Mouse (Mus musculus): ENCODE measurements around the gene Cdc42bpg.

Gene Cdc42bpg

DNA sequence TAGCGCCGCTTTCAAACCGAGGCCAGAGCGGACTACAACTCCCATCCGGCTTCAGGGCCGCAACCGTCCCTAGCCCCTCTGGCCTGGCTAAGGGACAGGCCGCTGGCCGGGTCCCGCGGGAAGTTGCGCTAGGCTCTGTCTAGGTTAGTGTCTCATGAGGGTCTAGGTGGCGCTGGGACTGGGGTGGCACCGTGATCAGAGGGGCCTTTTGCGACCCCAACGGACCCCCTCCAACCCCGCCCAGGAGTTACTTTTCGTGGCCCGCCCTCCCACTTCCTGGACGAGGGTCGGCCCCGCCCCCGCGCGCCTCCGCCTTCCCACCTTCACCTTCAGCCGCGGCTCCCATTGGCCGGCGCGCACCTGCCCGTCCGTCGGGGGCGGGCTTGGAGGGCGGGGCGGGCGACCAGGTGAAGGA lies at the start of gene Cdc42bpg:
Gene Cdc42bpg, plus strand, starts transcription at position 320 of the 415 bp plus-strand sequence.
- peak; percentile 69 for DNase-seq (ENCODE audit: low read depth, low spot score)

DNA sequence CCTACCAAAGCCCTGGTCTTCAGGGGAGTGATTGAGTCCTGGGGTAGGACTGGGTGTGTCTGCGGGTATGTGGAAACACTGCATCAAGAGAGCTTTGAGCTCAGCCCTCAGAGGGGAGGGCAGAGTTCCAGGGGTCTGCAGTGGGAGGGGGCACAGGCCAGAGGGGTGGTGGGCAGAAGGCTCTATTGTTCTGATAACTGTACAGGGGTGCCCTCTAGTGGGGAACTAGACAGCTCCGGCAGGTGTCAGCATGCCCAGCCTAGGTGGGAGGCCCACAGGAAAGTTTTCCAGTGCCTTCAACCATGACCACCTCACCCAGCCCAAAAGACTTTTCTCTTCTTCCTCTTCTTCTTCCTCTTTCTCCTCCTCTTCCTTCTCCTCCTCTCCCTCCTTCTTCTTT lies 45.8 kb upstream of the Cdc42bpg start:
- no peak for DNase-seq (ENCODE audit: low read depth, low spot score)

DNA sequence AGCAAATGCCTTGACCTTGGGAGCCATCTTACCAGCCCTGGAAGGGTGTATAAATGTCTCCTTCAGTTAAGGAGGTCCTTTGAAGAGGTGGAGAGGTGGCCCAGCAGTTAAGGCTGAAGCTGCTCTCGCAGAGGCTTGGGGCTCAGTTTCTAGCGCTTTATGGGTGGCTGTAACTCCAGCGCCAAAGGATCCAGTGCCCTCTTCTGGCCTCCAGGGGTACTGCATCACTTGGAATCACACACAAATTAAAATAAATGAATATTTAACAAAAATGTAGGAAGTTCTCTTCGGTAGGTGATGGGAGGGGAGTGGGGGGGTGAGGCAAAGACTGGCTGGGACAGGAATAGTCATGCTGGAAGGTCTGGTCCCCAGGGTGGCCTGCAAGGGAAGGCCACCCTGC lies 45.3 kb upstream of the Cdc42bpg start:
- DNase-seq (ENCODE audit: low read depth, low spot score) = no peak

DNA sequence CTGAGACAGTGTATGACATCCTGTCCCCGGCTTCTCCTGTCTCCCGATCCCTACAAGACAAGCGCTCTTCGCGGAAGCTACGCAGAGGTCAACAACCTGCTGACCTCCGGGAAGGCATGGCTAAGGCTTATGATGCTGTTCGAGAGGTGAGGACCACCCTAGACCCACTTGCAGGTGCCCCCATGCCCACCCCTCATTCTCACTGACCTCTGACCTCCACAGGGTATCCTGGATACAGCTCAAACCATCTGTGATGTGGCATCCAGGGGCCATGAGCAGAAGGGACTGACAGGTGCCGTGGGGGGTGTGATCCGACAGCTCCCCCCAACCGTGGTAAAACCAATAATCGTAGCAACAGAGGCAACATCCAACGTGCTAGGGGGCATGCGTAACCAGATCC lies 44.9 kb upstream of the Cdc42bpg start:
- DNase-seq (ENCODE audit: low read depth, low spot score) = no peak

DNA sequence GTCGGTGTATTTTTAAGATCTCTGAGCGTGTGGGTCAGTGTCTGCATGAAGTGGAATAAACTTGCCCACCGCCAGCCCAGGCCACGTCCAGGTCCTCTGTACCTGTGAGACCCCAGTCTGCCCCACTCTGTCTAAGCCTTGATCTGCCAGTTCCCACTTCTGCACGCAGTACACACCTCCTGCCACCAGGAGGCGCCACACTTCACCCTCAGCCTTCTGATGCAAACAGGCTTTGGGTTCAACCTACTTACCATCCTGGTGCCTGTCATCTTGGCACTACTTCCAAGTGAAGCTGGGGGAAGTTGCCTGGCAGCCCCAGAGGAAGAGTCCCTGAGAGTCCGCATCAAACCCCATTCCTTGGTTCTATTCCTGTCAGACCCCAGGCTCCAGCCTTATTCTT lies 44.0 kb upstream of the Cdc42bpg start:
- DNase-seq (ENCODE audit: low read depth, low spot score) = peak; percentile 77

DNA sequence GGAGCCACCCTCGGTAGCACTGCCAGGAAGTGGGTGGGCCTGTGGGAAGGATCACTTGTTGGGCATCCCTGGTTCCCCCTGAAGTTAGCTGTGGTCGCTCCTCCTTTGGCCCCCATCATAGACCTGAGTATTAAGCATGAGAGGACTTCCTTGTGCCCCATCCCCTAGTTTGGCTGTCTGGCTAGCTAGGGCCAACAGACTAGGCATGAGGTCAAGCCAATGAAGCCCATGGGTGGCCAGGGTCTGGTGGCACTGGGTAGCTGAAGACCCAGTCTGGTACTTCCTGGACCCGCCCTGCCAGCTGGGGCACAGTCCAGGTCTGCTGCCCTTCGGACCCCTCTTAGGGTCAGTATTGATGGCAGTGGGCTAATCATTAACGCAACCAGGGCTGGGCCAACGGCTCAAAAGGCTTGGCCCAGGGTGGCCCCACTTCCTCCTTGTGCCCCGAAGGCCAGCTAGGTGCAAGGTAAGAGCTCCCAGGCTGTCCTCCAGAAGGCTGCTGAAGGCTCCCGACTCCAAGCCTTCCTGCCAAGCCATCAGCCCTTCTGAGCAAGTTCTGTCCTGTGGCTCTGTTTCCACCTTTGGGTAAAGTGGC lies 43.3 kb upstream of the Cdc42bpg start:
- no peak for DNase-seq (ENCODE audit: low read depth, low spot score)

DNA sequence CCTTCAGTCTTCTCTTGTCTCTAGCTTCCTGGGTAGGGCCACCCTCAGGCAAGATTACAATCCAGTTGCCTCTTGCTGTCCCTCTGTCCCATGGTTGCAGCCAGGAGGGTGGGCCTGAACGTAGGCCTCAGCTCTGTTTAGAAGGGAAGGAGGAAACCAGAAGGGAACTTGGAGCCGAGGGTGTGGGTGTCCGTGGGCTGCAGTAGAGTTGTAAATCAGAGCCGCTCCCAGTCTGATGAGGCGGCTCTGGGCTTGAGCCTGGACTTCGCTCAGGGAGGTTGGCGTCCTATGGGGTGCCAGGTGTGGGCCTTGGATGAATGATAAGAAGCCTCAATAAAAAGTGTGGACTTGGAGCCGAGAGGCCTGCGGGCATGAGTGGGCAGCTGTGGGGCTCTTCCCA lies 42.1 kb upstream of the Cdc42bpg start:
- no peak for DNase-seq (ENCODE audit: low read depth, low spot score)

DNA sequence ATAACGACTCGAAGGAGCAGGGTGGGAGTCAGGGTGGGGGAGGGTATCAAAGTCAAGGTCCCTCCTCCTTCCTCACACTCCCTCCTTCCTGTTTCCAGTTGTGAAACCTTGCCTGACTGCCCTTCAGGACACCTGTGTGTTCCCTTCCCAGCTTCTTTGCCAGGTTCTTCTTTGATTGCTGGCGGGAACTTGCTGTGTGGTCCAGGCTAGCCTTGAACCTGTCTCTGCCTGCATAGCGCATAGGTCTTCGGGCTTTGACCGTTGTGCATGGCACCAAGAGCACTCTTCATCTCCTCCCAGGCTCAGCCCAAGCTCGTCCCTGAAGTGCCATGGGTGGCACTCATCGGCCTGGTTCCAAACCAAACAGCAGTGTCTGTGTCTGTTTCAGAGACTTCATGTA lies 41.3 kb upstream of the Cdc42bpg start:
- no peak for DNase-seq (ENCODE audit: low read depth, low spot score)

DNA sequence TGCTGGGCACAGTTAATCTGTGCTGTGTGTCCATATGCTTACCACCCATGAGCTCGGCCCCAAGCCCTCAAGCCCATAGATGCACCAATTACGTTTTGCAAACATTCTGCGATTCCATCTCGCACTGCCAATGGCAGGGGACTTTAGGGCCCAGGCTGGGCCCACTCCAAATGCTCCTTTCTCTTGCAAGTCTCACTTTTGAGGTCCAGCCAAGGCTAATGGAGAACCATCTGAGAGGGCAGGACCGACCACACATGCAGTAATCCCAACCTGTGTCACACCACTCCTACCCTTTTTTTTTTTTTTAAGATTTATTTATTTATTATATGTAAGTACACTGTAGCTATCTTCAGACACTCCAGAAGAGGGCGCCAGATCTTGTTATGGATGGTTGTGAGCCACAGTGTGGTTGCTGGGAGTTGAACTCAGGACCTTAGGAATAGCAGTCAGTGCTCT lies 40.5 kb upstream of the Cdc42bpg start:
- DNase-seq (ENCODE audit: low read depth, low spot score) = no peak

DNA sequence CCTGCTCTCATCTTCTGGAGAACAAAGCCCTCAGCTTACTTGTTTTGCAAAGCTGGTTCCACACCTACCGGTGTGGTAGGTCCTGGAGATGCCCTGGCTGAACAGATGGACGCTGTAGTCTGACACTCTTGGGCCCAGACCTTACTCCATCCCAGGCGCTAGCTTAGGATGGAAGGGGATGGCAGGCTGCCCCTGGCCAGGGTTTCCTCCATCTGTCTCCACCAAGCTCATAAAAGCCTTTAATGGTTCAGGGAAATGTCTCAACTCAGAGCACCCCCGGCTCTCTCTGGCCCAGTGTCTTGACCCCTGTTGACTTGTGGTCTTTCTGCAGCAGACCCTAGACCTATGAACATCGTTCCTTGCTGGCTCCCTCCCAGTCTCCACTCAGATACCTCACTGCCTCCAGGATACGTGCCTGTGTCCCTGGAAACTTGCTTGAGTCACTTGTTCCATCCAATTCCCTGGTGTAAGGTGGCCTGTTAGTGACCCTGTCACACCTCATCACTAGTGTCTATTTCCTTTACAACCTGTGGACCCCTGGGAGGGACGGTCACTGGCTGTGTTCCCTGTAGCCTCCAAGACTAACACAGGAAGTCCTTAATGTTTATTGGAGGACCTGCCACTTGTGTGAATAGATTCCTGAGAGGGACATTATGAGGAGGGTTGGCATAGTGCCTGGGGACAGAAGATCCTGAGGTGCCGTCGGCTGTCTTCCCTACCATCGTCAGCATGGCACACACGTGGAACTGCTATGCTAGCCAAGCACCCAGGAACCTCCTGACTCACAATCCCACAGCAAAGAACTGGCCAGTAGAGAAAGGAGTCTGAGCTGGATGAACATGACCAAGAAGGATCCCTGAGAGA lies 38.7 kb upstream of the Cdc42bpg start:
- no peak for DNase-seq (ENCODE audit: low read depth, low spot score)

DNA sequence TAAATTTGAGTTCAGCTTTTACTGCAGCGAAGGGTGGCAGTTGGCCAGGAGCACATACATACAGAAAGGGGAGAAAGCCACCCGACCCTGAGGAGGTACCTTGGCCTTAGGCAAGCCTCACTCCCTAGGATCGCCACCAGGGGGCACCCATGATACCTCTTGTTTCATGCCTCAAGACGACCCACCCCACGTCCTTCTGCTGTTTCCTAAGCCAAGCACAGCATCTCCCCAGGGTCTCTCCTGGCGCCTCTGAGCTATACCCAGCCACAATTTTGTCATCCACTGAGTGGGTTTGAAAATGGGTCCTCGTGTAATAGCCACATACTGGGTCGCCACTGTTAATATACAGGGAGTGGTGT lies 38.1 kb upstream of the Cdc42bpg start:
- peak; percentile 93 for DNase-seq (ENCODE audit: low read depth, low spot score)

DNA sequence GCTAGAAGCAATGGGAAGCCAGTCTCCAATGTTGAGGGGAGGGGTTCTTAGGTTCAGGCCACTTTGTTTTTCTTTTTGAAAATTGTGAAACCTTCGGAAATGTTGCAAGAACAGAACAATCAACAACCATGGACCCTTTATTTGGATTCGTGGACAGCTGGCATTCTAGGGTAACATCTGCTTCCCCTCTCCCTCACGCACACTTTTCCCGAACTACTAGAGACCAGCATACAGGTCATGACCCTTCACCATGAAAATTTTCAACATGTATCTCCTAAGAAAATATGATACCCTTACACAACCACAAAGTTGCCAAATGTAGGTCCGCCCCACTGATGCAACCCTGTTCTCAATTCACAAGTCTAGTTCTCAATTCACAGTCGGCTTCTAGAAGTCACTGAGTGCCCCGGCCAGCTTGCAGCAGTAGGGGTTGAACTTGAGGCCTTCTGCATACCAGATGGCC lies 37.6 kb upstream of the Cdc42bpg start:
- DNase-seq (ENCODE audit: low read depth, low spot score) = no peak

DNA sequence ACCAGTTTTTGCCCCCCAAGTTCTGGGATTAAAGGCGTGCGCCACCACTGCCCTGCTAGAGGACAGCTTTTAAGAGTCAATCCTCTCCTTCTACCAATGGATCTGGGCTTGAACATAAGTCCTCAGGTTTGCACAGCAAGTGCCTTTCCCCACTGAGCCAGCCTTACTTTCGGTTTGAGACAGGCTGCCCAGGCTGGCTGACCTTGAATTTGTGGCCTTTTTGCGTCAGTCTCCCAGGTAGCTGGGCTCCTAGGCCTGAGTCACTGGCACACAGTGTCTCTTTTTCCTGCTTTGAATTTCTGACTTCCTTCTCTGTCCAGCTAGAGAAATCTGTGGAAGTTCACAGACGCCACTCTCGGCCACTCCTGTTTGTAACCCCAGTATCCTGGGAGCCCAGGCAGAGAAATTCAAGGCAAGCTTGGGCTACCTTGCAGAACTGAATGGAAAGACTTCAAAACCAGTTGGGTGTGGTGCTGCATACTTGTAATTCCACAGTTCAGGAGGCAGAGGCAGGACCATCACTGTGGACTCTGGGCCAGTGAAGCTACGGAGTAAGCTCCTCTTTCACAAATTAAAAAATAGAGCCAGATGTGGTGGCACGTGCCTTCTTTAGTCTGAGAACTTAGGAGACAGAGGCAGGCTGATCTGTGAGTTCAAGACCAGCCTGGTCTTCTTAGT lies 36.3 kb upstream of the Cdc42bpg start:
- DNase-seq (ENCODE audit: low read depth, low spot score) = no peak

DNA sequence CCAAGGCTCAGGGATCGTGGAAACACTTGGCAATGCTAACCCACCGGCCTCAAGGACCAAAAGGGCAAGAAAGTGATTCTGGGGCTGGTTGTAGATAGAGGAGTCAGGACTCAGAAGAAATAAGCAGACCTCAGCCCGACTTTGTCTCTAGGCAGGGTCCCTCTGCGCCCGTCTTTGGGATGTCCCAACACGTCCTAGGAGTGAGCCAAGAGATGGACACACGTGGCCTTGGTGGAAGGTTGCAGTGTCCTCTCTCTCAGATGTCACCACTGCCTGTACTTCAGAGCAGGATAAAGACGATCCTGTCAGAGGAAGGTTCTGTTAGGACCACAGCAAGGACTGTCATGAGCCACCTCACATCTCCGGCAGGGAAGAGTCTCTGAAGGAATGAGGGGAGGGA lies 35.6 kb upstream of the Cdc42bpg start:
- DNase-seq (ENCODE audit: low read depth, low spot score) = no peak

DNA sequence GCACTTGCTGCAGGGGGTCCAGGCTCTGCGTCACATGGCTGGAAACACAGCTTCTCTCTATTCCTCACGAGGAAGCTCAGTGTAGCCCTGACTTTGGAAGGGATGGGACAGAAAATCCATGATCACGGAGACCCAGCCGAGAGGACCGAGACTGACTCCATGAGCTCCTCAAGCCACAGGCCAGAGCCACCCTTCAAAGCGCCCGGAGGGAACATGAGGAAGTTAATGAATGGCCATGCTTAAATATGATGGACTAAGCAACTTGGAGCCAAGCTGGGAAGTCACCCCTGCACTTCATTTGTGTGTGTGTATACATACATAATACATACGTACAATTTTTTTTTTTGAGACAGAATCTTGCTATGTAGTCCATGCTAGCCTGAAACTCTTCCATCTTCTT lies 35.0 kb upstream of the Cdc42bpg start:
- no peak for DNase-seq (ENCODE audit: low read depth, low spot score)

DNA sequence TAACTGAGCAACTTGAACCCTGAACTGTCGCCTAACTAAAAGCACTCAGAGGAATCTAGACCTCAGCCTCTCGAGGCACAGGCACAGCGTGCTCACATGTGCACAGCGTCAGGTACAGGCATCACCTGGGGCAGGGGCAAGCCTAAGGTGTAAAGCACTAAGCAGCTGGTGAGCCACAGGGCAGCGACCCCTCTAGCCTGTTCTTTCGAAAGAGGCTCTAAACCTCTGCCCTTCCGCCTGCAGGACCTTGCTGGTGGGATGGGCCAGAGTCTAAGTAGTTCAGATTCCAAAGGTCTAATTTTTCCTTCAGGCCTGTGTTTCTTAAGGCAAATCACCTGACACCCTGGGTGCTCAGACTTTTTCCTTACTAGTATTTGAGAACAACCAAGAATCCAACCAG lies 34.2 kb upstream of the Cdc42bpg start:
- no peak for DNase-seq (ENCODE audit: low read depth, low spot score)

DNA sequence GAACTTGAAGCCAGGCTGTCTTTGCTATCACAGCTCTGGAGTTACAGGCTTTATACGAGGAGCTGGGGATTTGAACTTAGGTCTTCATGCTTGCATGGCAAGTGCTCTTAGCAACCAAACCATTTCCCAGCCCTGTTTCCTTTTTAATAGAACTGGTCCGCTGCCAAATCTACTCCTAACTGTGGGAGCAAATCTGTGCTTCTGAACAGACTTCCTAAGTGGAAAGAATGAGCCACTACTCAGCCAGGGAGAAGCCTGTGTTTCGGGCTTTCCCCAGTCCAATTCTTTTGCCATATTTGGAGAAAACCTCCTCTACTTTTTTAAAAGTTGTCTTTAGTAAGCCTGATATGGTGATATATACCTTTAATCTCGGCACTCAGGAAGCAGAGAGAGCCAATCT lies 33.5 kb upstream of the Cdc42bpg start:
- no peak for DNase-seq (ENCODE audit: low read depth, low spot score)

DNA sequence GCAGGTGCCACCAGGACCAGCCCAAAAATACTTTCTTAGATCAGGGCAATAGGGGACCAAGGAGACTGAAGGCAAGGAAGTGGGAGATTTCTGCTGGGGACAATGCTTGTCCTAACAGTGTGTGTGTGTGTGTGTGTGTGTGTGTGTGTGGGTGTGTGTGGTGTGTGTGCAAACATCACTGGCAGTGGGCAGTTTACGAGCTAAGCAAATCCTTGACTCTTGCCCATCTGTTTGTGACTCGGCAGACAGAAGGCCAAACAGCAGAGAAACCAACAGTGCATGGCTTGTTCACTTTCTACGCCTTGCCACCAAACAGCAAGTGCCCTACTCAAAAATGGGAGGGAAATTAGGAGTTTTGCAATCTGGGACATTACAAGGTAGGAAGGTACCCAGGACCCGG lies 32.7 kb upstream of the Cdc42bpg start:
- no peak for DNase-seq (ENCODE audit: low read depth, low spot score)

DNA sequence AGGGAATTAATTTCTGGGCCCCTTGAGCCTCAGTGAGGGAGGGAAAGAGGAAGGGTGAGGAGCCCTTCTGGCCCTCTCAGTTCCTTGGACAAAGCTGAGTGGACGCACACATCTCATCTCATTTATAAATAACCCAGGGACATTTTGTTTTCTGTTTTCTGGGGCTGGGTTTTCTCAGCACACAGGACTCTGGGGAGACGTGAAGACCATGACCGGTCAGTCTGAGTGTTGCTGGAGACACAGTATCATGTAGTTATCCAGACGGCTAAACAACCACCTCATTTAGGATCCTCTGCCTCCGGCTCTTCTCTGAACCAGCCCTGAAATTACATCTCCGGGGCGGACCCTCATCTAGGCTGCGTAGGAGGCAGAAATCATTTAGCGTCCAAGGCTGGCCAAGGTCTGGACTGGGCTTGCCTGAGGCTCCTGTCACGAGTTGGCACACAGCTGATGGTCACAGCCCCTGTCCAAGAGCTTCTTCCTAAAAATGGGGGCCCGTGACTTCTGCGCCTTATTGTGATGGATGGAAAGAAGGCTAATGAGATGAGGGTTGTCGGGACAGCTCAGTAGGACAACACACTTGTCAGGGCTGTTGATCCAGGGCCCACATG lies 32.2 kb upstream of the Cdc42bpg start:
- no peak for DNase-seq (ENCODE audit: low read depth, low spot score)

DNA sequence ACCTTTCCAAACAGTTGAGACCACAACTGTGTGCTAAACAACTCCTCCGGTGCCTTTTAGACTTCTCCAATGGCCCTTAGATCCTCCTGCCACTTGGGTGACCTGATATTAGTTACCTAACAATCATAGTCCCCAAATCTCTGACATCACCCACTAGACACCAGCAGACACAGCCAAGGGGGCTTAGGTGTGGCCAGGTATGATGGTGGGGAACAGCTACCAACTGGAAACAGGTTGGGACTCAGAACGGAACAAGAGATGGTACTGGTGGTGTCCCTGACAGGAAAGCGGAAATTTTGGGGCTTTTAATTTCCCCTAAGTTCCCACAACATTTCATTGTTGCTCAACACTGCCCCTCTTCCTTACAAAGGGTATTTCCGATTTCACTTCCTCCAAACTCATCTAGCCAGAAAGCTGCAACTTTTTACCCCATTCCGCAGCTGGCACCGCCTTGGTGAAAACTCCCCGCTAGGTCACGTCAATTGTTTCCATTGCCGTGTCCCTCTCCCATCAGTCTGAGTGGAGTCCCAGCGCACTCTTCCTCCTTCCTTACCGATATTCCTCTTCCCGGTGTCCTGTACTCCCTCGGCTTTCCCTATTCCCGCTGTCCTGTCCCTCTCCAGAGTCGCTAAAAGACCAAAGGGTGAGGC lies 30.4 kb upstream of the Cdc42bpg start:
- no peak for DNase-seq (ENCODE audit: low read depth, low spot score)

Data from mesoderm, embryonic 11.5 days (tissue).